Mouse (Mus musculus) CH12.LX (cell line): ENCODE measurements at regions not wholly inside any gene's neighbourhood (a gene's known extent, or its start where the extent isn't known, plus 50 kb on each side); places are given as distances from the start of the nearest gene placed in this dataset.

Experiments
- DNase-seq: peaks from one replicate; pipeline ENCODE4 v3.0.0-alpha.2; 2013; ENCODE audit errors: extremely low read depth
- H3K27ac ChIP-seq: 2 replicates; pipeline ENCODE4 v1.5.1; 2012; ENCODE audit warnings: low read depth, mild to moderate bottlenecking, control low read depth, moderate library complexity; ENCODE audit not compliant: insufficient read depth
- H3K27me3 ChIP-seq: replicated peaks from 2 replicates; pipeline ENCODE3; 2012; ENCODE audit warnings: inconsistent platforms
- H3K36me3 ChIP-seq, 2 experiments: replicated peaks in 1 of 2; 2 replicates each; pipeline versions ENCODE3 to v1.6.1; 2012; ENCODE audit warnings: inconsistent platforms in 1 of 2, low read length in 1 of 2, mild to moderate bottlenecking in 1 of 2, mixed read lengths in 1 of 2, moderate library complexity in 1 of 2; ENCODE audit not compliant: control insufficient read depth in 1 of 2, insufficient read depth in 1 of 2
- H3K4me1 ChIP-seq, 2 experiments: 2 replicates each; pipeline ENCODE4 v1.6.1; 2012; ENCODE audit warnings: inconsistent platforms in 1 of 2, moderate library complexity in 1 of 2; ENCODE audit not compliant: insufficient read depth in 2 of 2, control insufficient read depth in 1 of 2
- H3K4me2 ChIP-seq: 2 replicates; pipeline ENCODE4 v1.6.1; 2012; ENCODE audit warnings: low read depth, mild to moderate bottlenecking, control low read depth; ENCODE audit not compliant: poor library complexity, insufficient read depth, severe bottlenecking
- H3K4me3 ChIP-seq, 3 experiments: fragments of 150-350 bp in 1 of 3; sonication (generic) in 1 of 3; replicated peaks in 1 of 3; 2 replicates each; pipeline versions ENCODE3 to v1.5.1; 2011 to 2012; ENCODE audit warnings: low read depth in 2 of 3, low read length in 2 of 3, mild to moderate bottlenecking in 2 of 3, moderate library complexity in 2 of 3, control low read depth in 1 of 3, improper control_type of control experiment in 1 of 3, inconsistent platforms in 1 of 3, mixed read lengths in 1 of 3; ENCODE audit not compliant: poor library complexity in 1 of 3
- H3K79me2 ChIP-seq: replicated peaks from 2 replicates; pipeline ENCODE4 v1.6.1; 2012; ENCODE audit warnings: mild to moderate bottlenecking, moderate library complexity; ENCODE audit not compliant: control insufficient read depth, poor library complexity, insufficient read depth, severe bottlenecking; ENCODE audit errors: extremely low read depth
- H3K9ac ChIP-seq: 2 replicates; pipeline ENCODE4 v1.6.1; 2012; ENCODE audit warnings: low read depth, mild to moderate bottlenecking, control low read depth, moderate library complexity; ENCODE audit not compliant: insufficient read depth
- H3K9me3 ChIP-seq: replicated peaks from 2 replicates; pipeline ENCODE3; 2012; ENCODE audit warnings: low read length, inconsistent platforms, mixed read lengths
- CHD1 ChIP-seq: IDR thresholded peaks from 2 replicates; pipeline ENCODE4 v1.6.1; 2012; ENCODE audit warnings: low read depth, low read length, improper control_type of control experiment, inconsistent platforms
- CTCF ChIP-seq, 2 experiments: IDR thresholded peaks in 1 of 2; conservative IDR thresholded peaks in 1 of 2; 2 replicates each; pipeline ENCODE4 v1.5.1; 2011 to 2012; ENCODE audit warnings: low read depth in 2 of 2, low read length in 2 of 2, improper control_type of control experiment in 1 of 2, inconsistent platforms in 1 of 2, mild to moderate bottlenecking in 1 of 2, moderate library complexity in 1 of 2
- ELF1 ChIP-seq: IDR thresholded peaks from 2 replicates; pipeline ENCODE4 v1.6.1; 2014; ENCODE audit warnings: low read depth, mild to moderate bottlenecking, inconsistent platforms, low read length, improper control_type of control experiment
- ETS1 ChIP-seq: conservative IDR thresholded peaks from 2 replicates; pipeline ENCODE4 v1.6.1; 2012; ENCODE audit warnings: low read depth, mild to moderate bottlenecking, inconsistent platforms, low read length, improper control_type of control experiment, moderate library complexity
- GABPA ChIP-seq: IDR thresholded peaks from 2 replicates; pipeline ENCODE4 v1.6.1; 2012; ENCODE audit warnings: low read depth, low read length, improper control_type of control experiment, inconsistent platforms; ENCODE audit not compliant: insufficient replicate concordance
- HCFC1 ChIP-seq: IDR thresholded peaks from 2 replicates; pipeline ENCODE4 v1.6.1; 2012; ENCODE audit warnings: low read depth, mild to moderate bottlenecking, inconsistent platforms, low read length, improper control_type of control experiment
- IRF4 ChIP-seq: IDR thresholded peaks from 2 replicates; pipeline ENCODE4 v1.6.1; 2014; ENCODE audit warnings: low read depth, mild to moderate bottlenecking, inconsistent platforms, low read length, improper control_type of control experiment
- JUN ChIP-seq: IDR thresholded peaks from 2 replicates; pipeline ENCODE4 v1.6.1; 2011; ENCODE audit warnings: low read depth, mild to moderate bottlenecking, low read length, improper control_type of control experiment, moderate library complexity; ENCODE audit not compliant: insufficient read depth
- JUND ChIP-seq: conservative IDR thresholded peaks from 2 replicates; pipeline ENCODE4 v1.6.1; 2011; ENCODE audit warnings: low read depth, low read length, improper control_type of control experiment
- KAT2A ChIP-seq: IDR thresholded peaks from 2 replicates; pipeline ENCODE4 v1.6.1; 2012; ENCODE audit warnings: low read length, improper control_type of control experiment, inconsistent platforms; ENCODE audit not compliant: insufficient replicate concordance
- MAFK ChIP-seq: IDR thresholded peaks from 2 replicates; pipeline ENCODE4 v1.6.1; 2011; ENCODE audit warnings: low read length, improper control_type of control experiment; ENCODE audit not compliant: insufficient replicate concordance
- MAZ ChIP-seq: IDR thresholded peaks from 2 replicates; pipeline ENCODE4 v1.6.1; 2012; ENCODE audit warnings: low read depth, mild to moderate bottlenecking, inconsistent platforms, low read length, improper control_type of control experiment, moderate library complexity
- MXI1 ChIP-seq: IDR thresholded peaks from 2 replicates; pipeline ENCODE4 v1.6.1; 2011; ENCODE audit warnings: mild to moderate bottlenecking, low read depth, low read length, improper control_type of control experiment
- NELFE ChIP-seq: IDR thresholded peaks from 2 replicates; pipeline ENCODE4 v1.6.1; 2011; ENCODE audit warnings: low read depth, low read length, improper control_type of control experiment
- PAX5 ChIP-seq: IDR thresholded peaks from 2 replicates; pipeline ENCODE4 v1.6.1; 2012; ENCODE audit warnings: low read length, inconsistent platforms, mixed read lengths
- POLR2A ChIP-seq: IDR thresholded peaks from 2 replicates; pipeline ENCODE4 v1.6.1; 2011; ENCODE audit warnings: low read depth, mild to moderate bottlenecking, improper control_type of control experiment, low read length
- POLR2AphosphoS2 ChIP-seq: IDR thresholded peaks from 2 replicates; pipeline ENCODE4 v1.6.1; 2011; ENCODE audit warnings: low read depth, low read length, improper control_type of control experiment
- RAD21 ChIP-seq: IDR thresholded peaks from 2 replicates; pipeline ENCODE4 v1.6.1; 2011; ENCODE audit warnings: low read depth, mild to moderate bottlenecking, low read length, improper control_type of control experiment, moderate library complexity
- SIN3A ChIP-seq: IDR thresholded peaks from 2 replicates; pipeline ENCODE4 v1.6.1; 2012; ENCODE audit warnings: low read length, improper control_type of control experiment, inconsistent platforms
- TCF12 ChIP-seq: IDR thresholded peaks from 2 replicates; pipeline ENCODE4 v1.6.1; 2014; ENCODE audit warnings: low read depth, mild to moderate bottlenecking, inconsistent platforms, low read length, improper control_type of control experiment
- UBTF ChIP-seq: IDR thresholded peaks from 2 replicates; pipeline ENCODE4 v1.6.1; 2012; ENCODE audit warnings: low read depth, mild to moderate bottlenecking, inconsistent platforms, low read length, improper control_type of control experiment, moderate library complexity
- USF1 ChIP-seq: IDR thresholded peaks from 2 replicates; pipeline ENCODE4 v1.6.1; 2014; ENCODE audit warnings: low read depth, mild to moderate bottlenecking, inconsistent platforms, low read length, improper control_type of control experiment
- USF2 ChIP-seq: conservative IDR thresholded peaks from 2 replicates; pipeline ENCODE4 v1.6.1; 2011; ENCODE audit warnings: low read depth, low read length, improper control_type of control experiment
- ZC3H11A ChIP-seq: IDR thresholded peaks from 2 replicates; pipeline ENCODE4 v1.6.1; 2012; ENCODE audit warnings: low read depth, mild to moderate bottlenecking, inconsistent platforms, low read length, improper control_type of control experiment
- ZKSCAN1 ChIP-seq: IDR thresholded peaks from 2 replicates; pipeline ENCODE4 v1.6.1; 2012; ENCODE audit warnings: low read depth, inconsistent platforms, low read length, improper control_type of control experiment, borderline replicate concordance
- dilution Hi-C: fragments of 300-500 bp; cut with MboI; formaldehyde crosslinking; loops from 2 replicates; pipeline ENCODE4 v1.14.3; 2020; ENCODE audit warnings: low sequenced_read_pairs; ENCODE audit not compliant: extremely low pct_unique_long_range_greater_than_20kb, extremely low pct_ligation_motif_present
- in situ Hi-C: fragments of 300-500 bp; cut with MboI; formaldehyde crosslinking; loops from 3 replicates; pipeline ENCODE4 v1.14.3; 2019; ENCODE audit warnings: low sequenced_read_pairs, low pct_ligation_motif_present, low pct_unique_long_range_greater_than_20kb, mixed read lengths

- Histone ChIP-seq H3K4me3 (no peak overlapping the region), H3K36me3 (no peaks in the 10 kb centered on the region), H3K4me1 (no peaks in the 10 kb centered on the region), H3K27ac (no peak overlapping the region), H3K9ac (no peak overlapping the region), H3K79me2 (no peaks in the 10 kb centered on the region), H3K9me3 (peaks cover 69% of the 10 kb centered on the region), H3K4me2 (no peak overlapping the region), H3K27me3 (no peaks in the 10 kb centered on the region)
- in situ Hi-C loops (no loop called here), dilution Hi-C loops (no loop called here)
- no peak for DNase-seq
- no peak for TF ChIP-seq MXI1
- no peak for TF ChIP-seq ZC3H11A
- no peak for TF ChIP-seq ETS1
- TF ChIP-seq HCFC1, result no peak
- TF ChIP-seq ZKSCAN1, result no peak
- no peak for TF ChIP-seq IRF4
- TF ChIP-seq KAT2A, result no peak
Observed at GRCm38 (mm10) chr8:15500973-15501372, 455.1 kb upstream of the BB014433 start.

- Histone ChIP-seq H3K9me3 (peaks cover 68% of the 10 kb centered on the region), H3K79me2 (no peaks in the 10 kb centered on the region), H3K4me2 (no peak overlapping the region), H3K36me3 (no peaks in the 10 kb centered on the region), H3K27me3 (no peaks in the 10 kb centered on the region), H3K4me1 (no peaks in the 10 kb centered on the region), H3K27ac (no peak overlapping the region), H3K4me3 (no peak overlapping the region), H3K9ac (no peak overlapping the region)
- dilution Hi-C loops, result no loop called here
- in situ Hi-C loops, result no loop called here
- no peak for DNase-seq
- TF ChIP-seq JUN (no peak), CTCF (conservative IDR thresholded peaks at IDR 0.05 in 1 of 2, IDR thresholded peaks at IDR 0.05 in 1 of 2; ENCODE audit: low read depth in 2 of 2, low read length in 2 of 2) (no peak), ELF1 (no peak), MXI1 (no peak), RAD21 (no peak), ZKSCAN1 (no peak), POLR2A (no peak), PAX5 (no peak), USF1 (no peak), CHD1 (no peak)
Observed at GRCm38 (mm10) chr8:15497566-15497965, 451.7 kb upstream of the BB014433 start.

- Histone ChIP-seq H3K4me3 (no peak overlapping the region), H3K27me3 (no peaks in the 10 kb centered on the region), H3K9me3 (peaks cover 69% of the 10 kb centered on the region), H3K79me2 (no peaks in the 10 kb centered on the region)
- in situ Hi-C loops (no loop called here), dilution Hi-C loops (no loop called here)
- no peak for DNase-seq
- no peak for TF ChIP-seq USF1
- TF ChIP-seq USF2, result no peak
- TF ChIP-seq UBTF, result no peak
- TF ChIP-seq HCFC1, result no peak
- TF ChIP-seq NELFE, result no peak
- TF ChIP-seq MAFK, result no peak
- TF ChIP-seq SIN3A, result no peak
- TF ChIP-seq MAZ, result no peak
- no peak for TF ChIP-seq POLR2AphosphoS2
- no peak for TF ChIP-seq TCF12
- TF ChIP-seq POLR2A, result no peak
- no peak for TF ChIP-seq ZC3H11A
- no peak for TF ChIP-seq JUND
- no peak for TF ChIP-seq GABPA
- TF ChIP-seq, all 38 proteins: peak for 0
- H3K4me1 ChIP-seq, result no peaks in the 10 kb centered on the region
- no peaks in the 10 kb centered on the region for H3K36me3 ChIP-seq
- no peak overlapping the region for H3K27ac ChIP-seq
- H3K9ac ChIP-seq, result no peak overlapping the region
- H3K4me2 ChIP-seq, result no peak overlapping the region
Observed at GRCm38 (mm10) chr8:15496248-15496647, 450.4 kb upstream of the BB014433 start.
